Mouse (Mus musculus) limb, embryonic 14.5 days (tissue): ENCODE measurements around the gene Man2a2. TPM values are rescaled to one million over a fixed set of nuclear protein-coding genes. Genes with fewer than 3 reads are reported as not detected.

Source experiments
- ATAC-seq: fragments of 200-750 bp; cut with Nextera tagmentation; 2 replicates; pipeline ENCODE4 v1.8.0; 2017; ENCODE audit warnings: low read depth, moderate number of reproducible peaks, moderate TSS enrichment; ENCODE audit not compliant: low FRiP score
- DNase-seq: peaks from one replicate; pipeline ENCODE4 v3.0.0-alpha.2; 2015; ENCODE audit warnings: low spot score
- H3K27ac ChIP-seq: fragments of 300-500 bp; sonication (generic); replicated peaks from 2 replicates; pipeline ENCODE4 v1.5.1; 2014; ENCODE audit warnings: low read depth, mild to moderate bottlenecking, low read length, moderate library complexity, mixed read lengths
- H3K27me3 ChIP-seq: fragments of 300-500 bp; sonication (generic); 2 replicates; pipeline ENCODE4 v1.6.1; 2014; ENCODE audit warnings: low read length, mixed read lengths; ENCODE audit not compliant: control insufficient read depth, insufficient read depth
- H3K36me3 ChIP-seq: fragments of 300-500 bp; sonication (generic); 2 replicates; pipeline ENCODE4 v1.6.1; 2014; ENCODE audit warnings: mild to moderate bottlenecking, low read length, moderate library complexity, mixed read lengths; ENCODE audit not compliant: control insufficient read depth, insufficient read depth
- H3K4me1 ChIP-seq: fragments of 300-500 bp; sonication (generic); 2 replicates; pipeline ENCODE4 v1.6.1; 2014; ENCODE audit warnings: antibody characterized with exemption, low read length, mixed read lengths; ENCODE audit not compliant: control insufficient read depth, insufficient read depth
- H3K4me2 ChIP-seq: fragments of 300-500 bp; sonication (generic); replicated peaks from 2 replicates; pipeline ENCODE4 v1.6.1; 2014; ENCODE audit warnings: low read depth, mild to moderate bottlenecking, low read length, moderate library complexity; ENCODE audit not compliant: severe bottlenecking
- H3K4me3 ChIP-seq: fragments of 300-500 bp; sonication (generic); replicated peaks from 2 replicates; pipeline ENCODE4 v1.5.1; 2014; ENCODE audit warnings: low read length
- H3K9ac ChIP-seq: fragments of 300-500 bp; sonication (generic); 2 replicates; pipeline ENCODE4 v1.6.1; 2014; ENCODE audit warnings: mild to moderate bottlenecking, low read depth, low read length, moderate library complexity; ENCODE audit not compliant: severe bottlenecking
- H3K9me3 ChIP-seq: fragments of 300-500 bp; sonication (generic); 2 replicates; pipeline ENCODE4 v1.6.1; 2016; ENCODE audit warnings: low read length; ENCODE audit not compliant: control insufficient read depth
- POLR2A ChIP-seq: fragments of 200-500 bp; IDR thresholded peaks from 2 replicates; pipeline ENCODE4 v1.8.0; 2012; ENCODE audit warnings: inconsistent platforms, mild to moderate bottlenecking, moderate library complexity, borderline replicate concordance; ENCODE audit not compliant: insufficient read depth, insufficient read length; ENCODE audit errors: extremely low read depth
- WGBS: fragments of 180-500 bp; shearing (Covaris S2); extraction: QIAGEN DNeasy Blood & Tissue Kit; methylation state at CpG from one replicate; pipeline ENCODE4 v1.1.7; 2014; 5-methylcytosine and 5-hydroxymethylcytosine counted together
- polyA plus RNA-seq, 2 experiments: library from polyadenylated mRNA; depleted of rRNA in 1 of 2; stranded (reverse) in 1 of 2; unstranded in 1 of 2; fragments of >200 nt; fragmentation: Nextera tagmentation in 1 of 2; extraction: Ambion mirVana in 1 of 2; gene quantifications; 2 replicates each; pipeline versions ENCODE4 v1.2.1 to v1.2.3; 2012 to 2014

The Man2a2 gene
- polyA plus RNA-seq, 2 experiments: 14.8 to 64.8 TPM

- Histone ChIP-seq H3K4me2 (no peak overlapping the region), H3K9ac (no peak overlapping the region), H3K36me3 (peaks cover 74% of the 10 kb centered on the region), H3K9me3 (no peaks in the 10 kb centered on the region), H3K4me3 (no peak overlapping the region), H3K4me1 (no peaks in the 10 kb centered on the region), H3K27ac (no peak overlapping the region), H3K27me3 (no peaks in the 10 kb centered on the region)
- ATAC-seq (no peak), DNase-seq (no peak)
- no peak for TF ChIP-seq POLR2A
- WGBS: 86% methylated on average over 2 of the region's 2 CpGs
These were observed 55.4 kb downstream of the Man2a2 start for GRCm38 (mm10) chr7:80315733-80316132.

GRCm38 (mm10) chr7:80310771-80311170 is 60.4 kb downstream of the Man2a2 start:
- no peaks in the 10 kb centered on the region for H3K9me3 ChIP-seq
- H3K4me2 ChIP-seq: no peak overlapping the region
- no peak overlapping the region for H3K4me3 ChIP-seq
- no peaks in the 10 kb centered on the region for H3K27me3 ChIP-seq
- DNase-seq (no peak), ATAC-seq (no peak)
- no peak for TF ChIP-seq POLR2A
- H3K4me1 ChIP-seq: no peaks in the 10 kb centered on the region
- no peak overlapping the region for H3K27ac ChIP-seq
- WGBS: 88% methylated on average over 7 of the region's 7 CpGs
- H3K36me3 ChIP-seq: peaks cover 93% of the 10 kb centered on the region
- H3K9ac ChIP-seq: no peak overlapping the region

DNA sequence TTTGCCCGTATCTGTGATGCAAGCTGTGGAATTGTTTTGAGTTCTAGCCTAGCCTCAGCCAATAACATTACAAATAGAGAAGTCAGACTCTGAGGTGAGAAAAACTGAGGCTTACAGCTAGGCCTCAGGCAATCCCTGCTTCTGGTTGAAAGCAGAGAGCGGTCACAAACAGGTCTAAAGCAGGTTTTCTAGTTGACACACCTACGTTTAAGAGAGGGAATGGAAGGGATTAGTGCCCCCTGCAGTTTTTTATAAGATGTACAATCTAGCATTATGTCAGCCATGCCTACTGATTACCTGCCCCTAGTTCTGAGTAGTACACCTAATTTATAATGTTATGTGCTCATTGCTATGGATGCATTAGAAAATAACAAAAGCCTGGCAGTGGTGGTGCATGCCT is 63.4 kb downstream of the Man2a2 start:
- WGBS: 68% methylated on average over 3 of the region's 3 CpGs
- TF ChIP-seq POLR2A: no peak
- H3K4me1 ChIP-seq: no peaks in the 10 kb centered on the region
- DNase-seq: no peak
- no peak overlapping the region for H3K4me2 ChIP-seq
- H3K4me3 ChIP-seq: no peak overlapping the region
- H3K27ac ChIP-seq: no peak overlapping the region
- no peak for ATAC-seq
- H3K27me3 ChIP-seq: no peaks in the 10 kb centered on the region
- H3K9me3 ChIP-seq: no peaks in the 10 kb centered on the region
- H3K36me3 ChIP-seq: peaks cover 93% of the 10 kb centered on the region
- no peak overlapping the region for H3K9ac ChIP-seq

- H3K27me3 ChIP-seq: no peaks in the 10 kb centered on the region
- TF ChIP-seq POLR2A: no peak
- no peak overlapping the region for H3K4me3 ChIP-seq
- ATAC-seq (no peak), DNase-seq (no peak)
- no peaks in the 10 kb centered on the region for H3K9me3 ChIP-seq
- H3K9ac ChIP-seq: no peak overlapping the region
- no peaks in the 10 kb centered on the region for H3K4me1 ChIP-seq
- H3K4me2 ChIP-seq: no peak overlapping the region
- no peak overlapping the region for H3K27ac ChIP-seq
- whole genome bisulfite sequencing: 96% methylated on average over 2 of the region's 2 CpGs
- peaks cover 70% of the 10 kb centered on the region for H3K36me3 ChIP-seq
These were observed 69.7 kb downstream of the Man2a2 start for GRCm38 (mm10) chr7:80301522-80301921.

GRCm38 (mm10) chr7:80299568-80299967 is 71.6 kb downstream of the Man2a2 start:
- Histone ChIP-seq H3K9ac (no peak overlapping the region), H3K27ac (no peak overlapping the region), H3K4me3 (no peak overlapping the region), H3K4me2 (no peak overlapping the region), H3K4me1 (peaks cover 8% of the 10 kb centered on the region), H3K36me3 (peaks cover 51% of the 10 kb centered on the region), H3K9me3 (no peaks in the 10 kb centered on the region), H3K27me3 (no peaks in the 10 kb centered on the region)
- DNase-seq (no peak), ATAC-seq (no peak)
- no peak for TF ChIP-seq POLR2A
- 100% methylated on average over 3 of the region's 3 CpGs for WGBS

Other genes starting within 250 kb of the Man2a2 start
- 8.2 and 12.3 TPM in 2 replicates for gene Sema4b, start 184.5 kb downstream of the Man2a2 start, polyA plus RNA-seq (2012; rRNA removed)
- gene Sema4b, start 184.5 kb downstream of the Man2a2 start, polyA plus RNA-seq (2014; fragmentation: Nextera tagmentation; extraction: Ambion mirVana): 11.5 and 12.0 TPM in 2 replicates
- 37.8 and 52.0 TPM in 2 replicates for gene Cib1, start 138.6 kb downstream of the Man2a2 start, polyA plus RNA-seq (2012; rRNA removed)
- gene Cib1, start 138.6 kb downstream of the Man2a2 start, polyA plus RNA-seq (2014; fragmentation: Nextera tagmentation; extraction: Ambion mirVana): 66.1 and 72.1 TPM in 2 replicates
- gene Gdpgp1, start 138.5 kb downstream of the Man2a2 start, polyA plus RNA-seq (2012; rRNA removed): 2.0 TPM in 2 replicates
- gene Gdpgp1, start 138.5 kb downstream of the Man2a2 start, polyA plus RNA-seq (2014; fragmentation: Nextera tagmentation; extraction: Ambion mirVana): 2.1 and 2.4 TPM in 2 replicates
- 0.28 and 0.59 TPM in 2 replicates for gene Ttll13, start 125.0 kb downstream of the Man2a2 start, polyA plus RNA-seq (2012; rRNA removed)
- gene Ttll13, start 125.0 kb downstream of the Man2a2 start, polyA plus RNA-seq (2014; fragmentation: Nextera tagmentation; extraction: Ambion mirVana): 0.73 and 0.94 TPM in 2 replicates
- gene Ngrn, start 110.2 kb downstream of the Man2a2 start, polyA plus RNA-seq (2012; rRNA removed): 50.0 and 51.6 TPM in 2 replicates
- 47.5 and 49.9 TPM in 2 replicates for gene Ngrn, start 110.2 kb downstream of the Man2a2 start, polyA plus RNA-seq (2014; fragmentation: Nextera tagmentation; extraction: Ambion mirVana)
- 17.0 and 19.1 TPM in 2 replicates for gene Vps33b, start 101.7 kb downstream of the Man2a2 start, polyA plus RNA-seq (2012; rRNA removed)
- 8.6 and 9.2 TPM in 2 replicates for gene Vps33b, start 101.7 kb downstream of the Man2a2 start, polyA plus RNA-seq (2014; fragmentation: Nextera tagmentation; extraction: Ambion mirVana)
- 78.5 and 79.9 TPM in 2 replicates for gene Prc1, start 76.9 kb downstream of the Man2a2 start, polyA plus RNA-seq (2012; rRNA removed)
- gene Prc1, start 76.9 kb downstream of the Man2a2 start, polyA plus RNA-seq (2014; fragmentation: Nextera tagmentation; extraction: Ambion mirVana): 109 and 111 TPM in 2 replicates
- gene Rccd1, start 46.9 kb downstream of the Man2a2 start, polyA plus RNA-seq (2012; rRNA removed): 22.5 and 26.2 TPM in 2 replicates
- gene Rccd1, start 46.9 kb downstream of the Man2a2 start, polyA plus RNA-seq (2014; fragmentation: Nextera tagmentation; extraction: Ambion mirVana): 8.0 and 10.2 TPM in 2 replicates
- gene Unc45a, start 30.4 kb downstream of the Man2a2 start, polyA plus RNA-seq (2012; rRNA removed): 55.1 and 62.6 TPM in 2 replicates
- 36.9 and 40.4 TPM in 2 replicates for gene Unc45a, start 30.4 kb downstream of the Man2a2 start, polyA plus RNA-seq (2014; fragmentation: Nextera tagmentation; extraction: Ambion mirVana)
- gene Hddc3, start 28.3 kb downstream of the Man2a2 start, polyA plus RNA-seq (2012; rRNA removed): 48.8 and 50.4 TPM in 2 replicates
- gene Hddc3, start 28.3 kb downstream of the Man2a2 start, polyA plus RNA-seq (2014; fragmentation: Nextera tagmentation; extraction: Ambion mirVana): 23.1 and 23.8 TPM in 2 replicates
- gene Fes, start 16.6 kb upstream of the Man2a2 start, polyA plus RNA-seq (2012; rRNA removed): 23.5 and 26.0 TPM in 2 replicates
- 12.6 and 14.5 TPM in 2 replicates for gene Fes, start 16.6 kb upstream of the Man2a2 start, polyA plus RNA-seq (2014; fragmentation: Nextera tagmentation; extraction: Ambion mirVana)
- 40.5 and 58.3 TPM in 2 replicates for gene Furin, start 34.1 kb upstream of the Man2a2 start, polyA plus RNA-seq (2012; rRNA removed)
- gene Furin, start 34.1 kb upstream of the Man2a2 start, polyA plus RNA-seq (2014; fragmentation: Nextera tagmentation; extraction: Ambion mirVana): 17.0 and 19.8 TPM in 2 replicates
- gene Blm, start 163.7 kb upstream of the Man2a2 start, polyA plus RNA-seq (2012; rRNA removed): 12.9 and 16.2 TPM in 2 replicates
- gene Blm, start 163.7 kb upstream of the Man2a2 start, polyA plus RNA-seq (2014; fragmentation: Nextera tagmentation; extraction: Ambion mirVana): 17.8 and 18.6 TPM in 2 replicates